ENCODE assay signal across 8 mouse cellular contexts in genomic region chr1:59422981-59423941, GRCm38 (mm10). TPM values are rescaled to one million over a fixed set of nuclear protein-coding genes. Genes with fewer than 3 reads are reported as not detected.
DNase-seq lines count a peak whose midpoint lies in the region; ATAC-seq and TF ChIP-seq lines count a peak whose summit lies in the region.

No protein-coding gene starts in this region.

- H3K36me3 ChIP-seq in ES-Bruce4 (ENCODE audit: control insufficient read depth, insufficient read depth, low read length, poor library complexity, severe bottlenecking) = no peaks in the 10 kb centered on the region
- no peaks in the 10 kb centered on the region for H3K36me3 ChIP-seq in limb, embryonic 10.5 days
- no peaks in the 10 kb centered on the region for H3K36me3 ChIP-seq in stomach, embryonic 16.5 days (ENCODE audit: control insufficient read depth, insufficient read depth, low read length)

- H3K27me3 ChIP-seq in ES-Bruce4 (ENCODE audit: control insufficient read depth, insufficient read depth, low read length, poor library complexity, severe bottlenecking) = no peaks in the 10 kb centered on the region
- no peaks in the 10 kb centered on the region for H3K27me3 ChIP-seq in limb, embryonic 10.5 days (ENCODE audit: low read depth, poor library complexity, severe bottlenecking)
- no peaks in the 10 kb centered on the region for H3K27me3 ChIP-seq in stomach, embryonic 16.5 days (ENCODE audit: control insufficient read depth, insufficient read depth, low read length)

- no peaks in the 10 kb centered on the region for H3K9me3 ChIP-seq in ES-Bruce4 (replicated peaks; ENCODE audit: control insufficient read depth, insufficient read depth, low read length, poor library complexity, severe bottlenecking)
- no peaks in the 10 kb centered on the region for H3K9me3 ChIP-seq in limb, embryonic 10.5 days (replicated peaks)
- no peaks in the 10 kb centered on the region for H3K9me3 ChIP-seq in stomach, embryonic 16.5 days (replicated peaks; ENCODE audit: control insufficient read depth, low read length)

- 18% methylated on average over 19 of the region's 19 CpGs for WGBS in limb, embryonic 10.5 days
- 31% methylated on average over 19 of the region's 19 CpGs for WGBS in stomach, embryonic 16.5 days

- 0 out of 2 replicates have a peak overlapping the region, but pooled peaks have one; percentile 21 for H3K9ac ChIP-seq in ES-Bruce4 (ENCODE audit: low read depth, poor library complexity, severe bottlenecking)
- H3K9ac ChIP-seq in stomach, embryonic 16.5 days (ENCODE audit: low read length) = 0 out of 2 replicates have a peak overlapping the region, but pooled peaks have one; percentile 23

- no peak for TF ChIP-seq CTCF in ES-Bruce4 (IDR thresholded peaks at IDR 0.05; ENCODE audit: low read depth, low read length)
- TF ChIP-seq CTCF in left cerebral cortex, adult 2 months (IDR thresholded peaks at IDR 0.05) = no peak

- peaks cover 14% of the 10 kb centered on the region for H3K4me1 ChIP-seq in ES-Bruce4 (ENCODE audit: control insufficient read depth, insufficient read depth, low read length)
- peaks cover 40% of the 10 kb centered on the region for H3K4me1 ChIP-seq in limb, embryonic 10.5 days
- peaks cover 16% of the 10 kb centered on the region for H3K4me1 ChIP-seq in stomach, embryonic 16.5 days (ENCODE audit: control insufficient read depth, insufficient read depth, low read length)

- H3K4me3 ChIP-seq in ES-Bruce4 (ENCODE audit: low read depth, low read length) = no peak overlapping the region
- no peak overlapping the region for H3K4me3 ChIP-seq in limb, embryonic 10.5 days
- no peak overlapping the region for H3K4me3 ChIP-seq in stomach, embryonic 16.5 days (replicated peaks; ENCODE audit: low read length)
- H3K4me3 ChIP-seq in left cerebral cortex, adult 2 months = no peak overlapping the region

- peak overlapping the region; percentile 93 for H3K27ac ChIP-seq in ES-Bruce4 (ENCODE audit: insufficient read depth, low read length)
- peak overlapping the region; percentile 77 for H3K27ac ChIP-seq in limb, embryonic 10.5 days
- H3K27ac ChIP-seq in stomach, embryonic 16.5 days (ENCODE audit: low read length) = peak overlapping the region; percentile 29; the same call in 1 of the 2 replicates
- H3K27ac ChIP-seq in left cerebral cortex, adult 2 months = no peak overlapping the region

- TF ChIP-seq EP300 in ES-Bruce4 (IDR thresholded peaks at IDR 0.05; ENCODE audit: insufficient read depth, low read depth, low read length) = peak; percentile 97

- no peak for TF ChIP-seq POLR2A in ES-Bruce4 (IDR thresholded peaks at IDR 0.05; ENCODE audit: insufficient read depth, low read length)

- ATAC-seq in stomach, embryonic 16.5 days (ENCODE audit: insufficient read depth, low FRiP score) = peak; percentile 56
- no peak for ATAC-seq in megakaryocyte progenitor cell, adult 5-6 weeks (replicated peaks; ENCODE audit: poor library complexity)

- H3K4me2 ChIP-seq in stomach, embryonic 16.5 days (ENCODE audit: low read depth, low read length) = peak overlapping the region; percentile 14; the same call in 1 of the 2 replicates

- intact Hi-C loops in left cerebral cortex, adult 2 months (cut with DNase I) = no loop called here

- DNase-seq in embryo, embryonic 9.5 days (ENCODE audit: extremely low spot score) = peak; percentile 69
- DNase-seq in heart, postnatal 4 days = peak; percentile 18
- DNase-seq in limb, embryonic 10.5 days (ENCODE audit: low spot score) = peak; percentile 45
- no peak for DNase-seq in left cerebral cortex, adult 2 months (ENCODE audit: extremely low spot score in 1 of 2, low spot score in 2 of 2)
- no peak for DNase-seq in urinary bladder, postnatal 25 days (ENCODE audit: low spot score)

RNA-seq across cellular contexts. Expression of gene Fzd7, which starts 59.0 kb away (rescaled TPM):
- 51.7 and 54.5 TPM in 2 replicates for polyA plus RNA-seq in ES-Bruce4 (2011; ENCODE audit: insufficient read depth, insufficient read length, low read depth, missing spikeins)
- 1 to 10 TPM; 7.2 to 7.4 TPM for total RNA-seq in heart, postnatal 4 days (2021)
- polyA plus RNA-seq in limb, embryonic 10.5 days (2016; fragmentation: Nextera tagmentation; extraction: Ambion mirVana) = 13.2 and 13.5 TPM in 2 replicates
- 5.3 and 5.8 TPM in 2 replicates for polyA plus RNA-seq in stomach, embryonic 16.5 days (2015; fragmentation: Nextera tagmentation; extraction: Ambion mirVana)
- 6.7 and 7.5 TPM in 2 replicates for total RNA-seq in megakaryocyte progenitor cell, adult 5-6 weeks (2015)
- total RNA-seq in megakaryocyte progenitor cell, adult 5-6 weeks (2017) = 4.2 and 7.0 TPM in 2 replicates
- 1 to 10 TPM; 5.0 to 7.9 TPM for total RNA-seq in left cerebral cortex, adult 2 months (2021)

Comparison
In these comparisons a context has a peak if more than half of its experiments do, and no peak if none do; other contexts are left out.
1. DNase-seq: peak in embryo, embryonic 9.5 days (single experiment), heart, postnatal 4 days (single experiment) and limb, embryonic 10.5 days (single experiment); none in left cerebral cortex, adult 2 months (0 of 2) and urinary bladder, postnatal 25 days (single experiment).